In genomic region chr2:155691723-155692493, GRCm38 (mm10) we compare ENCODE assay signal across 8 mouse cellular contexts. TPM values are rescaled to one million over a fixed set of nuclear protein-coding genes. Genes with fewer than 3 reads are reported as not detected.
DNase-seq lines count a peak whose midpoint lies in the region; ATAC-seq and TF ChIP-seq lines count a peak whose summit lies in the region.

Trpc4ap (minus strand) TSS chr2:155692384.

- intact Hi-C loops in heart, adult 2 months (cut with DNase I), result loop anchor here (1.0 to 10.0 kb wide), 3 partner anchors 37 to 253 kb away; partner anchors contain the start of genes BC029722, Edem2, Gdf5 and Gm15557

- H3K9ac ChIP-seq in embryonic facial prominence, embryonic 13.5 days, result peak within 1 kb of the TSS; percentile 97
- peak within 1 kb of the TSS; percentile 98 for H3K9ac ChIP-seq in heart, adult 2 months (ENCODE audit: low read depth, low read length)
- H3K9ac ChIP-seq in limb, embryonic 13.5 days, result peak within 1 kb of the TSS; percentile 95
- H3K9ac ChIP-seq in midbrain, embryonic 16.5 days (ENCODE audit: low read depth, low read length), result peak within 1 kb of the TSS; percentile 97

- WGBS in embryonic facial prominence, embryonic 13.5 days, result under 1% methylated on average over 69 of the region's 72 CpGs
- WGBS in heart, adult 2 months, result 1% methylated on average over 68 of the region's 72 CpGs
- WGBS in limb, embryonic 13.5 days, result under 1% methylated on average over 59 of the region's 72 CpGs
- WGBS in midbrain, embryonic 16.5 days, result under 1% methylated on average over 59 of the region's 72 CpGs

- no peaks in the 10 kb centered on the region for H3K9me3 ChIP-seq in embryonic facial prominence, embryonic 13.5 days
- H3K9me3 ChIP-seq in limb, embryonic 13.5 days, result no peaks in the 10 kb centered on the region
- no peaks in the 10 kb centered on the region for H3K9me3 ChIP-seq in midbrain, embryonic 16.5 days (replicated peaks; ENCODE audit: control insufficient read depth, low read length, poor library complexity, severe bottlenecking)

- peak; percentile 92 for TF ChIP-seq POLR2A in heart, adult 2 months (IDR thresholded peaks at IDR 0.05; ENCODE audit: insufficient read depth, low read depth, low read length)

- TF ChIP-seq CTCF in heart, adult 2 months (IDR thresholded peaks at IDR 0.05), result peak; percentile 97

- H3K79me2 ChIP-seq in heart, adult 2 months (replicated peaks; ENCODE audit: control insufficient read depth, insufficient read depth, low read length), result peaks cover 8% of the 10 kb centered on the region

- peaks cover 8% of the 10 kb centered on the region for H3K36me3 ChIP-seq in embryonic facial prominence, embryonic 13.5 days
- H3K36me3 ChIP-seq in heart, adult 2 months (ENCODE audit: control insufficient read depth, insufficient read depth, low read length), result peaks cover 17% of the 10 kb centered on the region
- H3K36me3 ChIP-seq in limb, embryonic 13.5 days, result peaks cover 12% of the 10 kb centered on the region
- no peaks in the 10 kb centered on the region for H3K36me3 ChIP-seq in midbrain, embryonic 16.5 days (ENCODE audit: control insufficient read depth, insufficient read depth, low read length)

- peak within 1 kb of the TSS; percentile 80 for H3K27ac ChIP-seq in embryonic facial prominence, embryonic 13.5 days
- H3K27ac ChIP-seq in heart, adult 2 months, result peak within 1 kb of the TSS; percentile 92
- H3K27ac ChIP-seq in limb, embryonic 13.5 days, result peak within 1 kb of the TSS; percentile 69
- peak within 1 kb of the TSS; percentile 94 for H3K27ac ChIP-seq in midbrain, embryonic 16.5 days (ENCODE audit: low read length)

- H3K27me3 ChIP-seq in embryonic facial prominence, embryonic 13.5 days, result no peaks in the 10 kb centered on the region
- no peaks in the 10 kb centered on the region for H3K27me3 ChIP-seq in heart, adult 2 months (ENCODE audit: control insufficient read depth, insufficient read depth, low read length)
- no peaks in the 10 kb centered on the region for H3K27me3 ChIP-seq in limb, embryonic 13.5 days
- no peaks in the 10 kb centered on the region for H3K27me3 ChIP-seq in midbrain, embryonic 16.5 days (ENCODE audit: control insufficient read depth, insufficient read depth, low read depth, low read length)

- TF ChIP-seq EP300 in heart, adult 2 months (IDR thresholded peaks at IDR 0.05; ENCODE audit: insufficient read depth, low read depth, low read length), result peak; percentile 61; the same call in 1 of the 2 replicates

- peaks cover 19% of the 10 kb centered on the region for H3K4me1 ChIP-seq in embryonic facial prominence, embryonic 13.5 days
- peaks cover 4% of the 10 kb centered on the region for H3K4me1 ChIP-seq in heart, adult 2 months (ENCODE audit: control insufficient read depth, insufficient read depth, low read length)
- peaks cover 22% of the 10 kb centered on the region for H3K4me1 ChIP-seq in limb, embryonic 13.5 days
- H3K4me1 ChIP-seq in midbrain, embryonic 16.5 days (ENCODE audit: control insufficient read depth, insufficient read depth, low read length), result peaks cover 14% of the 10 kb centered on the region

- peak within 1 kb of the TSS; percentile 84 for H3K4me2 ChIP-seq in embryonic facial prominence, embryonic 13.5 days
- H3K4me2 ChIP-seq in limb, embryonic 13.5 days (replicated peaks), result peak within 1 kb of the TSS; percentile 77
- peak within 1 kb of the TSS; percentile 94 for H3K4me2 ChIP-seq in midbrain, embryonic 16.5 days (ENCODE audit: low read length)

- ATAC-seq in embryonic facial prominence, embryonic 13.5 days (ENCODE audit: insufficient number of reproducible peaks, insufficient read depth, low FRiP score, low TSS enrichment, low read depth), result peak; percentile 92
- ATAC-seq in limb, embryonic 13.5 days (ENCODE audit: low FRiP score, low read depth), result peak; percentile 98
- peak; percentile 96 for ATAC-seq in midbrain, embryonic 16.5 days

- H3K4me3 ChIP-seq in embryonic facial prominence, embryonic 13.5 days, result peak within 1 kb of the TSS; percentile 99
- H3K4me3 ChIP-seq in heart, adult 2 months, result peak within 1 kb of the TSS; percentile 96
- peak within 1 kb of the TSS; percentile 96 for H3K4me3 ChIP-seq in limb, embryonic 13.5 days
- peak within 1 kb of the TSS; percentile 97 for H3K4me3 ChIP-seq in midbrain, embryonic 16.5 days (ENCODE audit: low read depth, low read length)

- peak; percentile 95 for DNase-seq in 3134 (ENCODE audit: extremely low read depth, insufficient read length, low spot score)
- DNase-seq in adrenal gland, postnatal 36 days, result peak; percentile 96
- peak; percentile 97 to 99 for DNase-seq in heart, adult 2 months
- peak; percentile 92 to 98 for DNase-seq in kidney, adult 8-10 months
- peak; percentile 98 to 99 for DNase-seq in spleen, postnatal 10 days (ENCODE audit: low spot score in 2 of 2)

RNA-seq across cellular contexts. Expression of gene Trpc4ap, which starts in this region (rescaled TPM):
- 100 to 1,000 TPM; 130 to 146 TPM for total RNA-seq in adrenal gland, postnatal 36 days (2021)
- polyA plus RNA-seq in embryonic facial prominence, embryonic 13.5 days (2015; fragmentation: Nextera tagmentation; extraction: Ambion mirVana), result 137 and 142 TPM in 2 replicates
- total RNA-seq in heart, adult 2 months (2021), result 10 to 100 TPM; 77.0 to 84.9 TPM
- 95.6 and 114 TPM in 2 replicates for polyA plus RNA-seq in heart, adult 2 months (2012; rRNA removed)
- 150 and 160 TPM in 2 replicates for polyA plus RNA-seq in limb, embryonic 13.5 days (2015; fragmentation: Nextera tagmentation; extraction: Ambion mirVana)
- polyA plus RNA-seq in midbrain, embryonic 16.5 days (2015; fragmentation: Nextera tagmentation; extraction: Ambion mirVana), result 152 and 157 TPM in 2 replicates

Comparison
In these comparisons a context has a peak if more than half of its experiments do, and no peak if none do; other contexts are left out.
1. Peak in every context shown above with its lines: DNase-seq, ATAC-seq, H3K4me3 ChIP-seq and H3K27ac ChIP-seq.